Mouse (Mus musculus): ENCODE measurements around the gene Txndc17.

DNA sequence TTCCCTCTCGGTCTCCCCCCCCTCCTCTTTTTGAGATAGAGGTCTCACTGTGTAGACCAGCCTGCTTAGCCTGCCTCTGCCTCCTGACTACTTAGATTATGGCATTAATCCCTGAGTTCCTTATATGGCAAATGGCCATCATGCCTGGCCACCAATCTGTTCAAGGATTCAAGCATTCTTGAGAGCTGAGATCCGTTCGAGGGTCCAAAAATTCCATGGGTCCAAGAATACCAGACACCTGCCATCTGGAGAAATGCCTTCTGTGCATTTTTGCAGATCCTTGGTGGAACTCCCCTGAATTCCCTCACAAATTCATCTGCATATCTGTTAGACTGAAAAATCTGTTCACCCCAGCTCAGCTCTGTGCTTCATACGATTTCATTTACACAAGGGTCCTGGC is 16.1 kb downstream of the Txndc17 start:
- TF ChIP-seq POLR2A (IDR thresholded peaks at IDR 0.05; ENCODE audit: low read depth, low read length): no peak
- no peak for TF ChIP-seq CTCF (IDR thresholded peaks at IDR 0.05; ENCODE audit: extremely low read depth, insufficient read length, insufficient replicate concordance, low read depth, low read length)
